Mouse (Mus musculus) kidney, postnatal 36 days (tissue): Measurements from ENCODE around the gene Smap2.

Experiments
- DNase-seq, 2 experiments: peaks; one replicate each; pipeline ENCODE4 v3.0.0; 2021 to 2022; ENCODE audit warnings: mixed read lengths in 2 of 2

The Smap2 gene

DNA sequence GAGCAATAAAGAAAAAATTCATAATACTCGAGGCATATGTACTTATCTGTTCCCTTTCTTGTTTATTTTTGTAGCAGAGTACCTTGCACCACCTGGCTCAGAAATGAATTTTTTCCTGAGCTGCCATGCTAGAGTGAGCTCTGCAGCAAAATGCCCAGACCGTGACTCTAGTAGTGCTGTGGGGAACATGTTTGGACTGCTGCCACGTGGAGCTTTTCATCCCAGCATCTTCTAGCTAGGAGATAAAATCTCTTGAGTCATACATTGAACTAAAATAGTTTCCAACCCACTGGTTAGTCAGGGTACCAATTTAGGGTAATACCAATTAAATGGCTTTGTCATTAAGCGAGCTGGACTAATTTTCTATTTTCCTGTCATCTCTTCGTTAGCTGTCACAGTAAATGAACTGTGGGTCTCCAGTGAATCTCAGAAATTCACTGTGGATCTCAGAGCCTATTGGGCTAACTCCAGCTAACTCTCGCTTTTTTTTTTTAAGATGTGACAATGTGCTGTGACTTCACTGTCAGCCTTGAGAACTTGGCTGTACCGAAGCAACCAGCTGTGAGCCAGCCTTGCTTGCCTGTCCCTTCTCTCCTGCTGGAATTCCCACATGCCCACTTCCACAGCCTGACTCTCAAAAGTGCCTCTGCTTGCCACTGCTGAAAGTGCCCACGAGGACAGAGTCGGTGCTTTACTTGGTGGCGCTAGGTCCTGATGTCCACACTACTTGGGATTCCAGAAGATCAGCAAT, 3.2 kb upstream of the Smap2 start:
- peak; percentile 25 to 52 for DNase-seq

DNA sequence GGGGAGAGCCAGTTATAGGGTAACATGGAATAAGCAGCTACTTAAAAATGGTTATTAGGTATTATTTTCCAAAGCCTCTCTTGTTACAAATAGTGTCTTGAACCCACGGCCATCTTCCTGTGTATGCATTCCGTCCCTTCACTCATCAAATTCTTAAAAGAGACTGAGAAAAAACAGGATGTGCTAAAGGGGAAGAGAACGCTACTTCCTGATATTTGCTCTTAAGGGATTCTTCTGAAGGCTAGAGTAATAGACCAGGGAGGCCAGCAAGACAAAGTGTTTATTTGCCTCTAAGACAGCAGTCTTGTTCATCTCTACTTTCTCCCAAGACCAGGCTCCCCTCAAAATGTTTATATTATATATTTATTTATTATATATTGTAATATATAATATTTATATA, 1.2 kb upstream of the Smap2 start:
- DNase-seq: no peak

DNA sequence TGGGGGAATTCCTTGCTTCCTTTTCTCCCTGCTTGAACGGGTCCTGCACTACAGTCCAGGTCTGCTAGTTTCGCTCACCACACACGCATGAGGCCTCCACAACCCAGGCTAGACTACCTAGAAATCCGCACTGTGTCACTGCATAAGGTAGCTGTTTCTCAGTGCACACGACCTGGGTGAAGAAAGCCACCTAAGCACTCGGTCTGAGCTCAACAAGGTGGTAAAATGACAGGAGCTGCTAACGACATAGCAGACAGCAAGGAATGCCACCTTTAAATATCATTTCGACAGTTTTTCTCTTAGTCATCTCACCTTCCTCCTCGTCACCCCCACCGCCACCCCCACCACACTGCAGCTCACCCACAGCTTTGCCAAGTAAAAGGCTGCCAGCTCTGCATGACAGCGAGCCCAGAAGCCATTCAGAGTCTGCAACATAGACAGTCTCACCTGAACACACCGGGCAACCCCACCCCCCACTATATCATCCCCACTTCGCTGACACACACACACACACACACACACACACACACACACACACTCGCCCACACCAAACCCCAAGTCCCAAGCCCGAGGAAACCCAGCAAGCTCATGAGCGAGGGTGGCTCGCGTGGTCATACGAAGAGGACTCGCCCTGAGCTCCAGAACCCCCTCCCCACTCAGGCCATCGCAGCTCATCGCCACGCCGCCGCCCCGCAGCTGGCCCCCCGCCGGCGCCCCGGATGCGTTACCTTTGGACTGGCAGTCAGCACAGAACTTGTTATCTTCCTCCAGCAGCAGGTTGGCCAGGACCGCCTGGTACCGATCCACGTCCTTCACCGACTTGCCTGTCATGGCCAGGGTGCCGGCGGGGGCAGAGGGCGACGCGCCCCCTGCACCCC, 787 bp downstream of the Smap2 start:
- peak in 1 of 2 experiments; percentile 58 for DNase-seq

DNA sequence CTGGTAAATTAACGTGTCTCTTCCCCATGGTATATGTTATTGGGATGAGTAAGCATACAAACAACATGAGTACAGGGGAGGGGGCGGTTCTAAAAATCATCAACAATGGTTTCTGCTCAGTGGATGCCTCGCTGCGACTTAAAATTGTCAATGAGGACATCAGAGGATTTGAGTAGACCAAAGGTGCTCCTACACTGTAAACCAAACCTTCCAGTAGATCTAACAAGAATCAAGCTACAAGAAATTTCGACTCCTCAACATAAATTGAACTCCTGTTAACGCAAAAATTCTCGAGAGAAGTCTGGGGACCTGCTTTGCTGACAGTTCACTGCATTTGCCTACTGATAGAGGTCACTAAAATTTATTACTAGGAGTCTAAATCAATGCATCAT, 1.8 kb downstream of the Smap2 start:
- DNase-seq: no peak

DNA sequence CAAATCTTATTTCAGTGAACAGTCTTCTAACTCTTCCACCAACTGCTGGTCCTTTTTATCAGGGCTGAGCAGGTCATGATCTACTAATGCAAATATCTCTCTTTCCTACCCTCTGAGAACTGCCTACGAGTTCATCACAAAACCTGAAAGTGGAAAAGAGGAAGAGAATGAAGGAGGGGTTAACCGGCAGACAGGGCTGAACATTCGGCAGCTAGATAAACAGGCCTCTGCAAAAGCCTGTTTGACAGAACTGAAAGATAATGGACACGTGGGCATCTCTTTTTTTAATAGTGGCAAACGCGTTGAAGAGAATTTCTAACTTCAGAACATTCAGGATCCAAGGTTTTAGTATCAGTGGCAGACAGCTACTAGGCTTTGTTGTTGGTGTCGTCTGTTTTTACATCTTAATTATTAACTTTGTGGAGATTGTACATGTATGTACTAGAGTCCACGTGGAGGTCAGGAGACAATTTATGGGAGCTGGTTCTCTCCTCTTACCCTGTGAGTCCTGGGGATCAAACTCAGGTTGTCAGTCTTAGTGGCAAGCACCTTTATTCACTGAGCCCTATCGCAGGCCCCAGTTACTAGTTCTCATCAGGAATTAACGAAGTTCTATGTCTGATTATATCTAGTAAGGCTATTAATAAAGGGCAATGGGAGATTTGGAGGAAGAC, 2.3 kb downstream of the Smap2 start:
- DNase-seq: no peak

DNA sequence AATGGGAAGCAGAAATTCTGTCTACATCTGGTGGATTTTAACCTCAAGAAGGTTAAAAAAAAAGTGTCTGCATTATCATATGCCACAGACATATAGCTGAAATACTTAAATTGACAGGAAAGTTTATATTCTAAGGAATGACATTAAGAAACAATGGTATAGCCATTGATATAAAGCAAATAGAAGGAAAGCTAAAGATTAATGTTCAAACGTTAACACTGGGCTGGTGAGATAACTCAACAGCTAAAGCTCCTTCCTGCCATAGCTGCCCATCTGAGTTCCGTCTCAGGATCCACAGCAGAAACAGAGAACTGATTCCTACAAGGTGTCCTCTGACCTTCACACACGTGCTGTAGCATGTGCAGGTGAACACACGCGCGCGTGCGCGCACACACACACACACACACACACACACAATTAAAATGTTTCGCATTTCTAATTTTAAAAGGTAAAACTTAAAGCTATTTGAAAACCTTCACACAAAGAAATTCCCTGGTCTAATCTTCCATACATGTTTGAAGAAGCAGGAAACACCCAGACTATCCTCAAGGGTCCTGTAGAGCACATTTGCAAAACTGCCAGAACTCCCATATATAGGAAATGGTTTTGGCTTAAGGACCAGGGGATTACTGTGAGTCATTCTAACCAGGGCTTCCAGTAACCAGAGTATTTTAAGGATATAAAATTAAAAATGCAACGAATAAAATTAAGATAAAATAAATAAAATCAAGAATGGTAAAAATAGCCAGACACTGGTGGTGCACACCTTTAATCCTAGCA, 6.1 kb downstream of the Smap2 start:
- no peak for DNase-seq

DNA sequence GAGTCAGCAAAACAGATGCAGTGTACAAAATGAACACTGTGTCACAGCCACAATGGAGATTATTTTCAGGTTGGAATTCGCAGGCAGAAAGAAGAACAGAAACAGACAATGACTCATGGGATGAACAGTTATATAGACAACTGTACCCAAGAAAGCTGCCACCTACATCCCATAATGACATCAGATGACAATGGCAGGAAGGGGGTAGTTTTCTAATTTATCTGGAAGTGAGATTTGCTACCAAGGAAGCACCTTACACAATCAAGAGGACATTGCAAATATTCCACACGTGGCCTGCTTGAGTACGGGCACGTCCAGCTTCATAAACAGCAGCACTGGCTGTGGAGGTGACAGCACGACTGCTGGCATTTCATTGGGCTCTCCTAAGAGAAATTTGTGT, 7.9 kb downstream of the Smap2 start:
- no peak for DNase-seq

DNA sequence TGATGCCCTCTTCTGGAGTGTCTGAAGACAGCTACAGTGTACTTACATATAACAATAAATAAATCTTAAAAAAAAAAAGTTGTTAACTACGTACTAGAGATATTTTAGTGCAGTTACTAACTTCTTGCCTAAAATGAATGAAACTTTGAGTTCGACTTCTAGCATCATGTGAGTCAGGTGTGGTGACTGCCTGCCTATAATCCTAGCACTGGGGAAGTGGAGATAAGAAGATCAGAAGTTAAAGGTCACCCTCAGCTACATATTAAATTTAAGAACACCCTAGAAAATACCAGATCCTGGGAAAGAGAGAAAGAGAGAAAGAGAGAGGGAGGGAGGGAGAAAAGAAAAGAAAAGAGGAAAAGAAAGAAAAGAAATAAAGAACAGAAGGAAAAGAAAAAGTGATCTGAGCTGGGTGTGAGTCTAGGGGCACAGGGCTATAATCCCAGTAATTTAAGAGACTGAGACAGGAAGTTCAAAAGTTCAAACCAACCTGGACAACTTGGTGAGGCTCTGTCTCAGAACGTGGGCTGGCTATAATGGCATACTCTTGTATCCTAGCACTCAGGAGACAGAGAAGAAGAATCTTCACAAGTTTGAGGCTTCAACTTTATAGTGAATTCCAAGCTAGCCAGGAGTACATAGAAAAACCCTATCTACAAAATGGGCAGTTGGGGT, 8.8 kb downstream of the Smap2 start:
- no peak for DNase-seq

DNA sequence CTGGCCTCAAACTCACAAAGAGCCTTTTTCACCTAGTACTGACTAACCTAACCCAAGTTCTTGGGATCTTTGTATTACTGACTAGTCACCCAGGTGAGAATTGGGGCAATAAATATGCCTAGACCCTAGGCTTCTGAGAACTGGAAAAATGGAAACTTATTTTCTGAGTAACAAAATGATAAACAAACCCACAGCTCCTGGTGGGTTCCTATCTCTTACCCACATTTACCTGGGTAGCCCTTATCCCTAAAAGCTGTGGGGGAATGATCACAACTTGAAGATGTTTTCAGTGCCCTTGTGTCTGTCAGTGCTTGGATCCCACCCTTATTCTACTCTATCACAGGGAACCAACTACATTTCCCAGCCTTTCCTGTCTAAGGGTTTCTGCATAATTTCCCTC, 10.0 kb downstream of the Smap2 start:
- DNase-seq: no peak

DNA sequence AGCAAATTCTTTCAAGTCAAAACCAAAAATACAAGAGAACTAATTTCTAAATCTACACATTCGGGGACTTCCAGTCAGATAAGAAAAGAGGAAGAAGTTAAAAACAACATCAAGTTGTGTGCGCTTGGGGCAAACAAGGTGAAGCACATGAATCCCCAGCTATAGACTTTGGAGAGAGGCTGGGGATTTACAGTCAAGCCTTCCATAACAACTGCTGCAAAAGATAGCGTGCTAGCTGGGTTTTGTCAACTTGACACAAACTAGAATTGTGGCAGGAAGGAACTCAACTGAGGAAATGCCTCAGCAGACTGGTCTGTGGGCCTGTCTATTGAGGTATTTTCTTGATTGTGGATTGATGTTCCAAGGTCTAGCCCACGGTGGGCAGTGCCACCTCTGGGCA, 12.4 kb downstream of the Smap2 start:
- no peak for DNase-seq

DNA sequence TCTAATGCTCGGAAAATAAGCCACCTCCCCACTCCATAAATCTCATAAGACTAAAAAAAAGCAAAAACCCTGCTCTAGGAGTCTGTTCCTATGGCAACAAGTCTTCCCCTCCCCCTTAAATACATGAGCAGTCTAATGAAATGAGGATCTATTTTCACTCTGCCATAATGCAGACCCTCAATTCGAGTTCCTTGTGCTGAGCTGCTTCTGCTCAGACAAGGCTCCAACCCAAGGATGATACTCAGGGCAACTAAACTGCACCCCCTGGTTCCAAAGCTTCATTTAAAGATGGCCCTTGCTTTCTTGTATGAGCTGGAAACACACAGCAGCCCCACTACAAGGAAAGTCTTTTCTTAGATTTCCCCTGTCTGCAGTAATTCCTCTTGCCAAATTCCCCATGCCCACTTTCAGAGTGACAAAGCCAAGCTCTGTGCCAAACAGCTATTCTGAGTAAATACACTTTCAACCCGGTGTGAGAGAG, 13.4 kb downstream of the Smap2 start:
- no peak for DNase-seq

DNA sequence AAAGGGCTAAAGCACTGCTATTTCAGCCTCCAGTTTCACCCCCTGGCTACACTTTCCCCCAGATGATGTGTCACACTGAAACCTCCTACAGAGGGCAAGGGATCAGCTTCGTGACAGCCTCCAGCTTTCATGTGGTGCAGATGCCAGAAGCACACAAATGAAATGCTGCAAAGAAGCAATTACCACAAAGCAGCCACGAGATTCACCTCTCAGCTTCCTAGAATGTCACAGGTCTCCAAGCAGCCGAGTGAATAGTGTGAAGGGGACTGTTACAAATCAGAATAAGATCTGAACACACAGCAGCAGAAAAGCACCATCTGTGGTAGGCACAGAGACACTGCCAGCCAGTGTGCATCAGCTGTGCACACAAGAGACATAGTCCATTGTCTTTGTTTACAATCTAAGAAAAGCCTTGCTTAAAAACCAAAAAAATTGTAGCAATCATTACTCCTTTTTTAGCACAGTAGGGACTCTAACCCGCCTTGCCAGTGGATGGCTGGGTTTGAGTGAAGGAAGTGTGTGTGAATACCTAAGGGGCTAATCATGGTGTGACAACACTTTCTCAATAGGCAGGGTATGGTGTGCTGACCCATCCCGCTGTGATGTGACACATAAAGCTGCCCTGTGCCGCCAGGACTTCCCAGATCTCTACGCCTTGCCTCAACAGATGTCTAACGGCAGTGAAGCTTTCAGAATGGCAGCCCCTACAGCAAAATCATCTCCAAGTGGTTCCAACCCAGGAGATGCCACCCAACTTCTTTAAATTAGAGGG, 14.5 kb downstream of the Smap2 start:
- no peak for DNase-seq

DNA sequence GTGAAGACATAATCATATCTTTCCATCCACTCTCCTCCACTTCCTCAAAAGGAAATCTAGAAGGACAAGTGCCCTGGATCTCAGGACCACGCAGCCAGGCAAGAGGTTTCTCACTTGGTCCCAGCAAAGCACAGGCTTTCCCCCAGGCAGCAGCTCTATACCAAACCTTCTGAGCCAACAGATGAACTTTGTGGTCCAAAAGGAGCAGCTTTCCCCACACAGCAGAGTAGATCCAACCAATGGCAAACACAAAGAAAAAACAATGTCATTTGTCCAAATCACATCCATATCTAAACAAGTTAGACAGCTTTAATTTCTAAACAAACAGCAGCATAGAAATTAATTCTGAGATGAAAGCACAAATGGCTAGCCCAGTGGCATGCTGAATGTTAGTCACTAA, 15.4 kb downstream of the Smap2 start:
- no peak for DNase-seq

DNA sequence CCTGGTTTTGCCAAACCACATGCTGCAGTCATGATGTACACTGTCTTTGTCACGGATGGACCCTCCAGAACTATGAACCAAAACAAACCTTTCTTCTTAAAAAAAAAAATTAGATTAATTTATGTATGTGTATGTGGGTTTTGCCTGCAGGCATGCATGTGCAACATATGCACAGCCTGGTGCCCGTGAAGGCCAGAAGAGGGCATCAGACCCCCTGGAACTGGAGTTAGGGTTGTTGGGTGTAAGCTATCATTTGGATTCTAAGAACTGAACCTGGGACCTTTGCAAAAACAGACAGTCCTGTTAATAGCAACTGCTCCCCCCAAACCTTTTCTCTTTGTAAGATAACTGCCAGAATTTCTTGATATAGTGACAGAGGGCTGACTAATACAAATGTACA, 16.0 kb downstream of the Smap2 start:
- DNase-seq: no peak

DNA sequence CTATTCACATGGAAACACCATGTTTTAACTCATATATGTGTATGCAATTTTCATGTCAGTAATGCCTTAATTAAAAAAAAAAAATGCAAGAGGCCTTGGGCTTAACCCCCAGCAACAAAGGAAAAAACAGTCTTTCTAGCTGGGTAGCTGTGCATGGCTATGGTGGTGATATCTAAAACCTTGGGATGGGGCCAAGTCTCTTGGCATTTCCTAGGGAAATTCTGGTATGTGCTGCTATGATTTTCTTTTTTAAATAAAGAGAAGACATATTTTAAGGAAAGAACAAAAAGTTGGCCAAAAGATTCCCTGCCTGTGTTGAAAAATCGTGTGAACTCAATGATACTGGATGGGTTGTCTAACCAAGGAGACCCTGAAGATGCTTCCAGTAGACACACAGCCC, 21.1 kb downstream of the Smap2 start:
- DNase-seq: peak in 1 of 2 experiments; percentile 42

DNA sequence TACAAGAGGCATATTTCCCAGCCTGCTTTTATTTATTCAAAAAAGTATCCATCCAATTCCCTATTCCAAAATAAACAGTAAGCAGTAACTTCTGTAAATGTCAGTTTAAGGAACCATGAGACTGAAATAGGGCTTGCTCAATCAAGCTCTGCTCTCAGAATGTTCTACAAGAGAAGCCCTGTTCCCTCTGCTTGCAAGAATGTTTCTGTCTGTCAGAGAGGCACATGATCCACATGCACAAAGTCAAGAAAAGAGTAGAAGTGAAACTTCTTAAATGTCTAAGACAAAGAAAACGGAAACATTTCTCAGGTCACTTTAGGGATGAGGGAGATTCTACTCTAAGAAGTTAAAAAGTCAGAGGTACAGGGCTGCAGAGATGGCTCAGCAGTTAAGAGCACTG, 24.0 kb downstream of the Smap2 start:
- DNase-seq: no peak

DNA sequence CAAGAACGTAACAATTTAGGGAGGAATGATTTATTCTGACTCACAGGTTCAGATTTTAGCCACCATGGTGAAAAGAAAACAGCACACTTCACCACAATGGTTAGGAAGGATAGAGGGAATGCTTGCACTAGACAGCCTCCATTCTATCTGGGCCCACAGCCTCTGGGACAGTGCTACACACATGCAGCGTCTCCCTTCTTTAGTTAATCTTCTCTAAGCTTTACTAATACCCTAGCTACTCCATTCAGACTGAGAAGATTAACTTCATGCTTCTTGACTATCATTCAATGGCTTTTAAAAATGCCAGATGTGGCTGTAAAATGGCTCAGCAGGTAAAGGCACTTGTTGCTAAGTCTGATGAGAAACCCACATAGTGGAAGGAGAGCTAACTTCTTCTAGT, 24.8 kb downstream of the Smap2 start:
- no peak for DNase-seq

DNA sequence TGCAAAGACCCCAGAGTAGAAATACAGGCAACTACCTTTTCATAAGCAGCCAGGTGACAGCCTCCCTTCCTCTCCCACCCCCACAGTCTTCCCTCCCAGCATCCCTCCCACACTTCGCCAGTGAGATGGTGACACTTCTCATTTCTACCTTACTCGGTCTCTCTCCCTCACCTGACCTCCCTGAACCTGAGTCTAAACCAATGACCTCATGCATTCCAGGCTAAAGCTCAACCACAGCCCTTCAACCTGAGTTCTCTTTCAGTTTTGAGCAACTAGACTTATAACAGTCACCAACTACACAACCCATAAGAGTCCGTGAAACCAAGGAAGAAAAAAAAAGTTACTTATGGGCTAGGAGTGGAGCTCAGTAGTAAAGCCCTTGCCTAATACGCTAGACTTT, 29.7 kb downstream of the Smap2 start:
- DNase-seq: peak in 1 of 2 experiments; percentile 12

DNA sequence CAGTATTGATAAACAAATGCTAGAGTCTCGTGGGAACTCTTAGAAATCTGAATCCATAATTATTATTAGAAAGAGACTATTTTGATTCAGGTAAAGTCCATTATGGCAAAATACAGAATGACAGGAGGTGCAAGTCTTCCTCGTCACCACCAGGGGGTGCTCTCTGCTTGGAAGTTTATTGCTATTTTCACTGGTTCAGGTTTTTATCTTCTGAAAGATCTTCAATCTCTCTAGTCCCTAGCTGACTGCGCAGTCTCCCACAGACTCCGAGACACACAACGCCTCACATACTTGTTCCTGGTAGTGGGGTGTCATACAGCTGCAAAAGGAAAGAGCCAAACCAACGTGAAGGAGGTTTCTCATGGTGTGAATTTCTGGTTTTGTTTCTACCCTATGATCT, 30.6 kb downstream of the Smap2 start:
- DNase-seq: peak; percentile 34 to 70

DNA sequence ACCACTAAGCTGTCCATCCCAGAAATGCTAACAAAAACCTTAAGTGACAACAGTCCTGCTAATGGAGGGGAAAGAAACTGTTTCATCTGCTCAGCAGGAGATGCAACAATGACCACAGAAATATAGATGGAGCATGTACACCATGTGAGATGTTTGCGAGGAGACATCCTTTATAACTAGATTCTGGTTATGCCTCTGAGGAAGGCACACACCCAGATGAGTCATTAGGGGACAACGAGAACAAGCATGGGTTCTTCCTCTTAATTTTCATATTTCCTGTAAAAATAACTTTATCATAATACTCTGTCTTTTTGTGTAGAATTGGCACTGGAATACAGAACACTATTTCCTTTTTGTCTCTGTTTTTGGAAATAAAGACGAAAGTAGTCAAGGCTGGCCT, 38.8 kb downstream of the Smap2 start:
- no peak for DNase-seq

DNA sequence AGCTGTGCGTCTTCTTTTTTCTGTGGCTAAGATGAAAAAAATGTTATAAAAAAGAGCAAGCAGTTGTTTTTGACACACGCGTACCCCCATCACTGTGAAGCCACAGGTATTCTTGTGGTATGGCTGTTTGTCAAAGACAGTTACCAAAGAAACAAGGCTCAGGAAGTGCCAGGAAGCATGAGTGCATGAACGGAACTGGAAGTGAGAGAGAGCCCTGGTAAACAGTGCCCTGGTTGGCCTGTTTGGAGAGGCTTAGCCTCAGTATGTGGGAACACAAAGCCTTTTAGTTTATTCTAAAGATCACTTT, 41.7 kb downstream of the Smap2 start:
- DNase-seq: no peak
